Mouse (Mus musculus) embryonic facial prominence, embryonic 15.5 days (tissue): ENCODE measurements around the gene Map3k3. TPM values are rescaled to one million over a fixed set of nuclear protein-coding genes. Genes with fewer than 3 reads are reported as not detected.
"Not testable (repeated sequence)": the region's sequence is repeated elsewhere in the genome, so short reads cannot be mapped to it uniquely, and the experiment has no call there.

Experiments
- ATAC-seq: fragments of 200-750 bp; cut with Nextera tagmentation; 2 replicates; pipeline ENCODE4 v1.8.0; 2017; ENCODE audit warnings: low read depth, moderate TSS enrichment; ENCODE audit not compliant: insufficient number of reproducible peaks, low FRiP score, low TSS enrichment
- H3K27ac ChIP-seq: fragments of 300-500 bp; sonication (generic); replicated peaks from 2 replicates; pipeline ENCODE4 v1.5.1; 2015; ENCODE audit warnings: mild to moderate bottlenecking, inconsistent platforms
- H3K27me3 ChIP-seq: fragments of 300-500 bp; sonication (generic); 2 replicates; pipeline ENCODE4 v1.6.1; 2015; ENCODE audit warnings: inconsistent platforms
- H3K36me3 ChIP-seq: fragments of 300-500 bp; sonication (generic); 2 replicates; pipeline ENCODE4 v1.6.1; 2015; ENCODE audit warnings: mild to moderate bottlenecking, inconsistent platforms
- H3K4me1 ChIP-seq: fragments of 300-500 bp; sonication (generic); 2 replicates; pipeline ENCODE4 v1.6.1; 2015; ENCODE audit warnings: inconsistent platforms
- H3K4me2 ChIP-seq: fragments of 300-500 bp; sonication (generic); replicated peaks from 2 replicates; pipeline ENCODE4 v1.6.1; 2015; ENCODE audit warnings: mild to moderate bottlenecking, inconsistent platforms
- H3K4me3 ChIP-seq: fragments of 300-500 bp; sonication (generic); replicated peaks from 2 replicates; pipeline ENCODE4 v1.5.1; 2015; ENCODE audit warnings: mild to moderate bottlenecking, inconsistent platforms
- H3K9ac ChIP-seq: fragments of 300-500 bp; sonication (generic); 2 replicates; pipeline ENCODE4 v1.6.1; 2015; ENCODE audit warnings: inconsistent platforms
- H3K9me3 ChIP-seq: fragments of 300-500 bp; sonication (generic); replicated peaks from 2 replicates; pipeline ENCODE4 v1.6.1; 2016; ENCODE audit warnings: inconsistent platforms
- WGBS: fragments of 180-500 bp; shearing (Covaris S2); methylation state at CpG from one replicate; pipeline ENCODE4 v1.1.7; 2015; 5-methylcytosine and 5-hydroxymethylcytosine counted together
- polyA plus RNA-seq: library from polyadenylated mRNA; unstranded; fragments of >200 nt; fragmentation: Nextera tagmentation; extraction: Ambion mirVana; gene quantifications from 2 replicates; pipeline ENCODE4 v1.2.1, GENCODE M21; 2015

The Map3k3 gene
- polyA plus RNA-seq, 1 experiment from 2014 or later: 27.5 TPM

- no peaks in the 10 kb centered on the region for H3K4me1 ChIP-seq
- ATAC-seq: no peak
- no peaks in the 10 kb centered on the region for H3K27me3 ChIP-seq
- no peak overlapping the region for H3K9ac ChIP-seq
- 87% methylated on average over 8 of the region's 8 CpGs for WGBS
- no peaks in the 10 kb centered on the region for H3K9me3 ChIP-seq
- H3K27ac ChIP-seq: no peak overlapping the region
- H3K36me3 ChIP-seq: peaks cover 81% of the 10 kb centered on the region
- no peak overlapping the region for H3K4me3 ChIP-seq
- H3K4me2 ChIP-seq: no peak overlapping the region
Observed at GRCm38 (mm10) chr11:106056819-106057491, 27.5 kb upstream of the Map3k3 start.

GRCm38 (mm10) chr11:106058020-106058419 lies 26.4 kb upstream of the Map3k3 start:
- ATAC-seq: no peak
- Histone ChIP-seq H3K9me3 (no peaks in the 10 kb centered on the region), H3K27ac (no peak overlapping the region), H3K4me2 (no peak overlapping the region), H3K4me1 (no peaks in the 10 kb centered on the region), H3K4me3 (no peak overlapping the region), H3K27me3 (no peaks in the 10 kb centered on the region), H3K9ac (no peak overlapping the region), H3K36me3 (peaks cover 71% of the 10 kb centered on the region)
- WGBS: 68% methylated on average over 8 of the region's 8 CpGs

- no peak overlapping the region for H3K9ac ChIP-seq
- H3K4me1 ChIP-seq: no peaks in the 10 kb centered on the region
- no peak for ATAC-seq
- no peaks in the 10 kb centered on the region for H3K9me3 ChIP-seq
- WGBS: 91% methylated on average over 1 of the region's 1 CpGs
- no peak overlapping the region for H3K4me3 ChIP-seq
- H3K27ac ChIP-seq: no peak overlapping the region
- H3K4me2 ChIP-seq: no peak overlapping the region
- H3K27me3 ChIP-seq: no peaks in the 10 kb centered on the region
- H3K36me3 ChIP-seq: peaks cover 46% of the 10 kb centered on the region
Observed at GRCm38 (mm10) chr11:106060549-106060948, 23.9 kb upstream of the Map3k3 start.

- no peak for ATAC-seq
- H3K4me2 ChIP-seq: no peak overlapping the region
- peaks cover 38% of the 10 kb centered on the region for H3K36me3 ChIP-seq
- no peaks in the 10 kb centered on the region for H3K27me3 ChIP-seq
- no peak overlapping the region for H3K27ac ChIP-seq
- H3K4me1 ChIP-seq: no peaks in the 10 kb centered on the region
- H3K9ac ChIP-seq: no peak overlapping the region
- 47% methylated on average over 1 of the region's 1 CpGs for WGBS
- no peaks in the 10 kb centered on the region for H3K9me3 ChIP-seq
- H3K4me3 ChIP-seq: no peak overlapping the region
Observed at GRCm38 (mm10) chr11:106061311-106061710, 23.1 kb upstream of the Map3k3 start.

GRCm38 (mm10) chr11:106063756-106064155 lies 20.7 kb upstream of the Map3k3 start:
- Histone ChIP-seq H3K36me3 (peaks cover 14% of the 10 kb centered on the region), H3K9me3 (no peaks in the 10 kb centered on the region), H3K27ac (no peak overlapping the region), H3K27me3 (no peaks in the 10 kb centered on the region), H3K4me3 (no peak overlapping the region), H3K9ac (no peak overlapping the region), H3K4me2 (no peak overlapping the region), H3K4me1 (0 out of 2 replicates have a peak, but pooled peaks cover 9% of the 10 kb centered on the region)
- no peak for ATAC-seq
- WGBS: 80% methylated on average over 5 of the region's 5 CpGs

GRCm38 (mm10) chr11:106065073-106065922 lies 19.1 kb upstream of the Map3k3 start:
- H3K4me2 ChIP-seq: peak overlapping the region; percentile 91
- ATAC-seq: no peak
- H3K27ac ChIP-seq: peak overlapping the region; percentile 92
- H3K9me3 ChIP-seq: no peaks in the 10 kb centered on the region
- no peaks in the 10 kb centered on the region for H3K27me3 ChIP-seq
- peak overlapping the region; percentile 56; the same call in 1 of the 2 replicates for H3K9ac ChIP-seq
- H3K4me1 ChIP-seq: 0 out of 2 replicates have a peak, but pooled peaks cover 9% of the 10 kb centered on the region
- H3K36me3 ChIP-seq: peaks cover 6% of the 10 kb centered on the region; the same call in 1 of the 2 replicates
- WGBS: 38% methylated on average over 18 of the region's 18 CpGs
- H3K4me3 ChIP-seq: peak overlapping the region; percentile 70

- 0 out of 2 replicates have a peak, but pooled peaks cover 9% of the 10 kb centered on the region for H3K4me1 ChIP-seq
- peak within 1 kb of the TSS; percentile 70 for H3K4me3 ChIP-seq
- H3K9ac ChIP-seq: peak within 1 kb of the TSS; percentile 56
- H3K4me2 ChIP-seq: peak within 1 kb of the TSS; percentile 91
- no peaks in the 10 kb centered on the region for H3K9me3 ChIP-seq
- H3K27me3 ChIP-seq: no peaks in the 10 kb centered on the region
- H3K27ac ChIP-seq: peak within 1 kb of the TSS; percentile 92
- H3K36me3 ChIP-seq: peaks cover 11% of the 10 kb centered on the region; the same call in 1 of the 2 replicates
- peak; percentile 92 for ATAC-seq
- WGBS: under 1% methylated on average over 49 of the region's 49 CpGs
Observed at GRCm38 (mm10) chr11:106065923-106066571, 18.4 kb upstream of the Map3k3 start, which contains the start of gene Taco1. Gene Taco1, plus strand, starts transcription at chr11:106066061.

GRCm38 (mm10) chr11:106066616-106067015 lies 17.8 kb upstream of the Map3k3 start:
- H3K9ac ChIP-seq: peak overlapping the region; percentile 56
- peaks cover 13% of the 10 kb centered on the region; the same call in 1 of the 2 replicates for H3K36me3 ChIP-seq
- H3K9me3 ChIP-seq, H3K27me3 ChIP-seq, ATAC-seq, H3K4me1 ChIP-seq: not testable (repeated sequence)
- H3K4me3 ChIP-seq: peak overlapping the region; percentile 70
- WGBS: 12% methylated on average over 23 of the region's 23 CpGs
- peak overlapping the region; percentile 92; the same call in 1 of the 2 replicates for H3K27ac ChIP-seq
- H3K4me2 ChIP-seq: peak overlapping the region; percentile 91

GRCm38 (mm10) chr11:106073774-106074173 lies 10.6 kb upstream of the Map3k3 start:
- 82% methylated on average over 3 of the region's 3 CpGs for WGBS
- Histone ChIP-seq H3K9me3 (no peaks in the 10 kb centered on the region), H3K4me3 (no peak overlapping the region), H3K4me2 (no peak overlapping the region), H3K36me3 (peaks cover 36% of the 10 kb centered on the region; the same call in 1 of the 2 replicates), H3K27me3 (no peaks in the 10 kb centered on the region), H3K27ac (no peak overlapping the region), H3K9ac (no peak overlapping the region), H3K4me1 (no peaks in the 10 kb centered on the region)
- no peak for ATAC-seq

GRCm38 (mm10) chr11:106076321-106076720 lies 8.1 kb upstream of the Map3k3 start:
- Histone ChIP-seq H3K9ac (no peak overlapping the region), H3K27me3 (no peaks in the 10 kb centered on the region), H3K9me3 (no peaks in the 10 kb centered on the region), H3K4me1 (no peaks in the 10 kb centered on the region), H3K4me3 (no peak overlapping the region), H3K4me2 (no peak overlapping the region), H3K27ac (no peak overlapping the region), H3K36me3 (peaks cover 23% of the 10 kb centered on the region; the same call in 1 of the 2 replicates)
- WGBS: 4% methylated on average over 4 of the region's 4 CpGs
- no peak for ATAC-seq
